Mouse (Mus musculus) ES-E14 (cell line): ENCODE measurements at regions not wholly inside any gene's neighbourhood (a gene's known extent, or its start where the extent isn't known, plus 50 kb on each side); places are given as distances from the start of the nearest gene placed in this dataset.

ENCODE experiments used
- CHD2 ChIP-seq: IDR thresholded peaks from 2 replicates; pipeline ENCODE4 v1.6.1; 2014; ENCODE audit warnings: mild to moderate bottlenecking, low read depth, low read length, inconsistent platforms
- ZNF384 ChIP-seq: IDR thresholded peaks from 2 replicates; pipeline ENCODE4 v1.6.1; 2012; ENCODE audit warnings: low read depth, low read length, inconsistent platforms

- TF ChIP-seq ZNF384 (no peak), CHD2 (no peak)
Observed at GRCm38 (mm10) chr5:44942575-44942974, 143.1 kb upstream of the Ldb2 start.
